Comparison of ENCODE assay signal across 10 mouse cellular contexts in genomic region chr4:47521884-47522605, GRCm38 (mm10). TPM values are rescaled to one million over a fixed set of nuclear protein-coding genes. Genes with fewer than 3 reads are reported as not detected.
A peak's percentile ranks its signal among the peaks of the same experiment; 100 is the strongest.
DNase-seq lines count a peak whose midpoint lies in the region; ATAC-seq lines count a peak whose summit lies in the region.
"Had no signal": no experiment of that assay in that cellular context is flagged by ENCODE, and none has a peak within 500 bp of the region (broad histone marks: within the 10 kb centered on the region; RNA-seq: fewer than 3 reads in every experiment).

No protein-coding gene starts in this region.

- no peaks in the 10 kb centered on the region for H3K27me3 ChIP-seq in hindbrain, embryonic 13.5 days
- no peaks in the 10 kb centered on the region for H3K27me3 ChIP-seq in hindbrain, embryonic 10.5 days (ENCODE audit: insufficient read depth, poor library complexity, severe bottlenecking)
- H3K27me3 ChIP-seq in limb, embryonic 13.5 days = no peaks in the 10 kb centered on the region

- no peak overlapping the region for H3K4me3 ChIP-seq in hindbrain, embryonic 13.5 days
- no peak overlapping the region for H3K4me3 ChIP-seq in hindbrain, embryonic 10.5 days
- H3K4me3 ChIP-seq in limb, embryonic 13.5 days = no peak overlapping the region
- H3K4me3 ChIP-seq: heart, embryonic 13.5 days; myocyte had no signal

- no peak overlapping the region for H3K9ac ChIP-seq in hindbrain, embryonic 13.5 days
- no peak overlapping the region for H3K9ac ChIP-seq in limb, embryonic 13.5 days
- H3K9ac ChIP-seq: heart, embryonic 13.5 days had no signal

- 87% methylated on average over 6 of the region's 6 CpGs for WGBS in hindbrain, embryonic 13.5 days
- 90% methylated on average over 6 of the region's 6 CpGs for WGBS in hindbrain, embryonic 10.5 days
- 83% methylated on average over 6 of the region's 6 CpGs for WGBS in limb, embryonic 13.5 days

- peak; percentile 61 for ATAC-seq in hindbrain, embryonic 13.5 days (ENCODE audit: low FRiP score)
- peak; percentile 66; the same call in 1 of the 2 replicates for ATAC-seq in limb, embryonic 13.5 days (ENCODE audit: low FRiP score, low read depth)
- ATAC-seq in monocyte, adult 5-6 weeks (replicated peaks; ENCODE audit: insufficient number of reproducible peaks, low FRiP score, low TSS enrichment, poor library complexity, severe bottlenecking) = no peak

- no peaks in the 10 kb centered on the region for H3K9me3 ChIP-seq in hindbrain, embryonic 13.5 days
- H3K9me3 ChIP-seq in hindbrain, embryonic 10.5 days = no peaks in the 10 kb centered on the region
- no peaks in the 10 kb centered on the region for H3K9me3 ChIP-seq in limb, embryonic 13.5 days

- H3K4me2 ChIP-seq in hindbrain, embryonic 13.5 days = no peak overlapping the region
- H3K4me2 ChIP-seq in limb, embryonic 13.5 days (replicated peaks) = no peak overlapping the region
- H3K4me2 ChIP-seq: heart, embryonic 13.5 days had no signal

- DNase-seq in hindbrain, embryonic 10.5 days (ENCODE audit: low spot score) = no peak
- peak; percentile 10 for DNase-seq in ES-CJ7 (ENCODE audit: low read depth, low spot score)
- peak; percentile 11 for DNase-seq in cerebellum, adult 11-12 months
- peak; percentile 44 to 61 for DNase-seq in heart, postnatal 10 days
- DNase-seq in spleen, postnatal 4 days (ENCODE audit: low spot score in 2 of 2) = no peak

- H3K4me1 ChIP-seq in hindbrain, embryonic 13.5 days (replicated peaks) = peaks cover 15% of the 10 kb centered on the region
- peaks cover 7% of the 10 kb centered on the region; the same call in 1 of the 2 replicates for H3K4me1 ChIP-seq in hindbrain, embryonic 10.5 days (replicated peaks)
- no peaks in the 10 kb centered on the region for H3K4me1 ChIP-seq in limb, embryonic 13.5 days

- intact Hi-C loops in heart, postnatal 10 days (cut with DNase I) = loop anchor here (5.0 kb wide), 3 partner anchors 675 to 860 kb away; no protein-coding TSS in a partner anchor

- no peak overlapping the region for H3K27ac ChIP-seq in hindbrain, embryonic 13.5 days
- H3K27ac ChIP-seq in hindbrain, embryonic 10.5 days = no peak overlapping the region
- H3K27ac ChIP-seq in limb, embryonic 13.5 days = no peak overlapping the region
- H3K27ac ChIP-seq: heart, embryonic 13.5 days had no signal

- H3K36me3 ChIP-seq in hindbrain, embryonic 13.5 days = no peaks in the 10 kb centered on the region
- H3K36me3 ChIP-seq in hindbrain, embryonic 10.5 days = no peaks in the 10 kb centered on the region
- H3K36me3 ChIP-seq in limb, embryonic 13.5 days = no peaks in the 10 kb centered on the region
- H3K36me3 ChIP-seq: heart, embryonic 13.5 days had no signal

RNA-seq across cellular contexts. Expression of gene Sec61b, which starts 47.6 kb away (rescaled TPM):
- 296 and 305 TPM in 2 replicates for polyA plus RNA-seq in hindbrain, embryonic 13.5 days (2015; fragmentation: Nextera tagmentation; extraction: Ambion mirVana)
- polyA plus RNA-seq in hindbrain, embryonic 10.5 days (2016; fragmentation: Nextera tagmentation; extraction: Ambion mirVana) = 378 and 396 TPM in 2 replicates
- total RNA-seq in heart, postnatal 10 days (2021) = 10 to 100 TPM; 36.6 to 43.3 TPM
- polyA plus RNA-seq in limb, embryonic 13.5 days (2015; fragmentation: Nextera tagmentation; extraction: Ambion mirVana) = 455 and 473 TPM in 2 replicates
- total RNA-seq in monocyte, adult 5-6 weeks (2017) = 116 to 119 TPM (median 117 TPM) in 3 replicates

RNA-seq across cellular contexts. Expression of gene Alg2, which starts 47.9 kb away (rescaled TPM):
- polyA plus RNA-seq in hindbrain, embryonic 13.5 days (2015; fragmentation: Nextera tagmentation; extraction: Ambion mirVana) = 299 and 310 TPM in 2 replicates
- polyA plus RNA-seq in hindbrain, embryonic 10.5 days (2016; fragmentation: Nextera tagmentation; extraction: Ambion mirVana) = 94.9 and 120 TPM in 2 replicates
- total RNA-seq in heart, postnatal 10 days (2021) = 10 to 100 TPM in 1 of 2 experiments, 1 to 10 TPM in 1; 9.5 to 12.8 TPM
- polyA plus RNA-seq in limb, embryonic 13.5 days (2015; fragmentation: Nextera tagmentation; extraction: Ambion mirVana) = 89.7 and 92.2 TPM in 2 replicates
- 5.8 to 17.7 TPM (median 6.6 TPM) in 3 replicates for total RNA-seq in monocyte, adult 5-6 weeks (2017)

Comparison
In these comparisons a context has a peak if more than half of its experiments do, and no peak if none do; other contexts are left out.
1. DNase-seq: peak in ES-CJ7 (single experiment), cerebellum, adult 11-12 months (single experiment) and heart, postnatal 10 days (2 of 2); none in hindbrain, embryonic 10.5 days (single experiment) and spleen, postnatal 4 days (0 of 2).